Mouse (Mus musculus) left cerebral cortex, adult 9 months (tissue): ENCODE data around the gene Asb2.

Experiments
- DNase-seq, 2 experiments: peaks; one replicate each; pipeline ENCODE4 v3.0.0; 2022; ENCODE audit warnings: low spot score in 2 of 2

Asb2 gene

GRCm38 (mm10) chr12:103322801-103323200, 33.0 kb downstream of the Asb2 start:
- peak in 1 of 2 experiments; percentile 45 for DNase-seq

- no peak for DNase-seq
Measured at GRCm38 (mm10) chr12:103315831-103316545, 39.8 kb downstream of the Asb2 start.

GRCm38 (mm10) chr12:103314640-103315361, 41.0 kb downstream of the Asb2 start:
- DNase-seq: no peak

GRCm38 (mm10) chr12:103313871-103314639, 41.7 kb downstream of the Asb2 start:
- no peak for DNase-seq

GRCm38 (mm10) chr12:103313274-103313673, 42.5 kb downstream of the Asb2 start:
- DNase-seq: no peak

- no peak for DNase-seq
Measured at GRCm38 (mm10) chr12:103311921-103312320, 43.9 kb downstream of the Asb2 start.

GRCm38 (mm10) chr12:103310744-103311267, 45.0 kb downstream of the Asb2 start, which contains the start of gene Fam181a:
Gene Fam181a (plus strand): TSS chr12:103310975.
- DNase-seq: no peak

GRCm38 (mm10) chr12:103306720-103307119, 49.1 kb downstream of the Asb2 start:
- DNase-seq: no peak

GRCm38 (mm10) chr12:103306224-103306623, 49.6 kb downstream of the Asb2 start:
- peak in 1 of 2 experiments; percentile 48 for DNase-seq

GRCm38 (mm10) chr12:103302960-103303359, 52.8 kb downstream of the Asb2 start:
- no peak for DNase-seq

GRCm38 (mm10) chr12:103301645-103302044, 54.2 kb downstream of the Asb2 start:
- peak in 1 of 2 experiments; percentile 73 for DNase-seq

- DNase-seq: no peak
Measured at GRCm38 (mm10) chr12:103300493-103300892, 55.3 kb downstream of the Asb2 start.

- DNase-seq: no peak
Measured at GRCm38 (mm10) chr12:103296292-103296691, 59.5 kb downstream of the Asb2 start.

GRCm38 (mm10) chr12:103292366-103292765, 63.4 kb downstream of the Asb2 start:
- DNase-seq: no peak

- DNase-seq: no peak
Measured at GRCm38 (mm10) chr12:103287276-103287675, 68.5 kb downstream of the Asb2 start.

- no peak for DNase-seq
Measured at GRCm38 (mm10) chr12:103283411-103283810, 72.4 kb downstream of the Asb2 start.

- no peak for DNase-seq
Measured at GRCm38 (mm10) chr12:103282936-103283335, 72.9 kb downstream of the Asb2 start.

- no peak for DNase-seq
Measured at GRCm38 (mm10) chr12:103281912-103282311, 73.9 kb downstream of the Asb2 start.

GRCm38 (mm10) chr12:103281491-103281890, 74.3 kb downstream of the Asb2 start:
- DNase-seq: no peak

GRCm38 (mm10) chr12:103276422-103276821, 79.4 kb downstream of the Asb2 start:
- peak; percentile 39 to 40 for DNase-seq

GRCm38 (mm10) chr12:103273732-103274131, 82.1 kb downstream of the Asb2 start:
- DNase-seq: no peak

GRCm38 (mm10) chr12:103273051-103273450, 82.8 kb downstream of the Asb2 start:
- DNase-seq: peak in 1 of 2 experiments; percentile 22
